Comparison of ENCODE assay signal across 9 mouse cellular contexts in the genomic region with DNA sequence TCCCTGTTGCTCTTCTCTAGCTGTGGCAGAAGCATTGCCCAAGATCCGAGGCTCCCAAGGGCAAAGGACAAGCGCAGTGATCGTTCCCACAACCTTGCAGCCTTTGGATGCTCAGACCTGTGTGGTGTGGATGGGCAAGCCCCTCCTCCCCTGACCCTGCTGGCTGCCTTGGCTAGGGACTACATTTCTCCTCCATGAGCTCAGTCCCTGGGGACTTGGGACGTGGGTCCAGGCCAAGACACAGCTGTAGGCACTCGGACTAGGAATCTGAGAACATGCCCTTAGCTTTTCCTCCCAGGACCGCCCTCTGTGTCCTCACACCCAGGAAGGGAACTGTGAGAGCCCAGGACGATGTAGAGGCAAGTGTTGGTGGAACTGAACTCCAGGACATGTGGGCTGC. TPM values are rescaled to one million over a fixed set of nuclear protein-coding genes. Genes with fewer than 3 reads are reported as not detected.
DNase-seq lines count a peak whose midpoint lies in the region; ATAC-seq and TF ChIP-seq lines count a peak whose summit lies in the region.
"Had no signal": no experiment of that assay in that cellular context is flagged by ENCODE, and none has a peak within 500 bp of the region (broad histone marks: within the 10 kb centered on the region; RNA-seq: fewer than 3 reads in every experiment).

No protein-coding gene starts in this region.

- ATAC-seq in heart, embryonic 12.5 days (ENCODE audit: insufficient number of reproducible peaks, low FRiP score), result no peak
- ATAC-seq in forebrain, embryonic 12.5 days (ENCODE audit: low FRiP score), result no peak
- ATAC-seq in liver, postnatal 0 days, result no peak

- H3K4me3 ChIP-seq in heart, adult 2 months, result no peak overlapping the region
- H3K4me3 ChIP-seq in heart, embryonic 12.5 days, result no peak overlapping the region
- H3K4me3 ChIP-seq in gastrocnemius, adult 2 months, result no peak overlapping the region
- H3K4me3 ChIP-seq in kidney, adult 2 months (ENCODE audit: insufficient read depth, low read depth, low read length), result no peak overlapping the region
- no peak overlapping the region for H3K4me3 ChIP-seq in forebrain, embryonic 12.5 days (replicated peaks)
- no peak overlapping the region for H3K4me3 ChIP-seq in liver, postnatal 0 days (ENCODE audit: low read depth, low read length)
- H3K4me3 ChIP-seq: left cerebral cortex, adult 2 months had no signal

- no peak for TF ChIP-seq CTCF in heart, adult 2 months (IDR thresholded peaks at IDR 0.05)
- TF ChIP-seq CTCF in gastrocnemius, adult 2 months (IDR thresholded peaks at IDR 0.05), result no peak
- no peak for TF ChIP-seq CTCF in kidney, adult 2 months (conservative IDR thresholded peaks at IDR 0.05; ENCODE audit: insufficient read depth, insufficient read length, low read depth, low read length)
- TF ChIP-seq CTCF in liver, postnatal 0 days (IDR thresholded peaks at IDR 0.05; ENCODE audit: low read depth), result no peak

- peak; percentile 81 to 86 for DNase-seq in heart, adult 2 months
- peak; percentile 87 for DNase-seq in gastrocnemius, adult 2 months
- DNase-seq in kidney, adult 2 months, result peak; percentile 81
- peak; percentile 61 for DNase-seq in lung, postnatal 25 days (ENCODE audit: low spot score)
- DNase-seq in thymus, adult 18-20 months, result no peak
- DNase-seq in liver, postnatal 0 days, result no peak

- H3K36me3 ChIP-seq in heart, adult 2 months (ENCODE audit: control insufficient read depth, insufficient read depth, low read length), result no peaks in the 10 kb centered on the region
- no peaks in the 10 kb centered on the region for H3K36me3 ChIP-seq in heart, embryonic 12.5 days
- H3K36me3 ChIP-seq in kidney, adult 2 months (ENCODE audit: control insufficient read depth, insufficient read depth, low read length), result no peaks in the 10 kb centered on the region
- no peaks in the 10 kb centered on the region for H3K36me3 ChIP-seq in forebrain, embryonic 12.5 days (replicated peaks)
- H3K36me3 ChIP-seq in liver, postnatal 0 days (replicated peaks; ENCODE audit: insufficient read depth, low read length), result no peaks in the 10 kb centered on the region

- no peaks in the 10 kb centered on the region for H3K79me2 ChIP-seq in heart, adult 2 months (replicated peaks; ENCODE audit: control insufficient read depth, insufficient read depth, low read length)

- H3K4me1 ChIP-seq in heart, adult 2 months (ENCODE audit: control insufficient read depth, insufficient read depth, low read length), result peaks cover 2% of the 10 kb centered on the region
- H3K4me1 ChIP-seq in heart, embryonic 12.5 days (replicated peaks), result peaks cover 16% of the 10 kb centered on the region
- no peaks in the 10 kb centered on the region for H3K4me1 ChIP-seq in kidney, adult 2 months (ENCODE audit: control insufficient read depth, insufficient read depth, low read length)
- no peaks in the 10 kb centered on the region; the same call in 1 of the 2 replicates for H3K4me1 ChIP-seq in forebrain, embryonic 12.5 days
- H3K4me1 ChIP-seq in liver, postnatal 0 days (ENCODE audit: insufficient read depth), result peaks cover 5% of the 10 kb centered on the region

- H3K27ac ChIP-seq in heart, adult 2 months, result peak overlapping the region; percentile 73
- no peak overlapping the region for H3K27ac ChIP-seq in heart, embryonic 12.5 days (ENCODE audit: poor library complexity, severe bottlenecking)
- H3K27ac ChIP-seq in gastrocnemius, adult 2 months, result peak overlapping the region; percentile 74
- peak overlapping the region; percentile 33; the same call in 1 of the 2 replicates for H3K27ac ChIP-seq in kidney, adult 2 months (ENCODE audit: insufficient read depth, low read depth, low read length)
- no peak overlapping the region for H3K27ac ChIP-seq in forebrain, embryonic 12.5 days
- H3K27ac ChIP-seq in liver, postnatal 0 days (ENCODE audit: low read depth), result no peak overlapping the region
- H3K27ac ChIP-seq: left cerebral cortex, adult 2 months had no signal

- peak; percentile 56; the same call in 1 of the 2 replicates for TF ChIP-seq EP300 in heart, adult 2 months (IDR thresholded peaks at IDR 0.05; ENCODE audit: insufficient read depth, low read depth, low read length)
- no peak for TF ChIP-seq EP300 in liver, postnatal 0 days (IDR thresholded peaks at IDR 0.05; ENCODE audit: low read depth)

- TF ChIP-seq POLR2A in heart, adult 2 months (IDR thresholded peaks at IDR 0.05; ENCODE audit: insufficient read depth, low read depth, low read length), result 0 out of 2 replicates have a peak, but pooled peaks have one; percentile 17
- no peak for TF ChIP-seq POLR2A in kidney, adult 2 months (IDR thresholded peaks at IDR 0.05; ENCODE audit: low read depth, low read length)

- no peak overlapping the region for H3K4me2 ChIP-seq in heart, embryonic 12.5 days
- H3K4me2 ChIP-seq in forebrain, embryonic 12.5 days, result no peak overlapping the region
- no peak overlapping the region for H3K4me2 ChIP-seq in liver, postnatal 0 days (ENCODE audit: low read depth, low read length)

- no peak overlapping the region for H3K9ac ChIP-seq in heart, adult 2 months (ENCODE audit: low read depth, low read length)
- H3K9ac ChIP-seq in heart, embryonic 12.5 days, result no peak overlapping the region
- H3K9ac ChIP-seq in forebrain, embryonic 12.5 days, result no peak overlapping the region
- no peak overlapping the region for H3K9ac ChIP-seq in liver, postnatal 0 days (replicated peaks)

- 51% methylated on average over 7 of the region's 7 CpGs for WGBS in heart, adult 2 months
- WGBS in heart, embryonic 12.5 days, result 61% methylated on average over 7 of the region's 7 CpGs
- 62% methylated on average over 7 of the region's 7 CpGs for WGBS in kidney, adult 2 months
- 72% methylated on average over 7 of the region's 7 CpGs for WGBS in forebrain, embryonic 12.5 days
- 70% methylated on average over 7 of the region's 7 CpGs for WGBS in liver, postnatal 0 days (ENCODE audit: insufficient replicate concordance)

- H3K9me3 ChIP-seq in heart, embryonic 12.5 days (replicated peaks), result no peaks in the 10 kb centered on the region
- no peaks in the 10 kb centered on the region for H3K9me3 ChIP-seq in forebrain, embryonic 12.5 days
- H3K9me3 ChIP-seq in liver, postnatal 0 days (ENCODE audit: low read length), result no peaks in the 10 kb centered on the region

- no peaks in the 10 kb centered on the region for H3K27me3 ChIP-seq in heart, adult 2 months (ENCODE audit: control insufficient read depth, insufficient read depth, low read length)
- H3K27me3 ChIP-seq in heart, embryonic 12.5 days (replicated peaks), result no peaks in the 10 kb centered on the region
- H3K27me3 ChIP-seq in kidney, adult 2 months (replicated peaks; ENCODE audit: control insufficient read depth, insufficient read depth, low read length), result no peaks in the 10 kb centered on the region
- no peaks in the 10 kb centered on the region for H3K27me3 ChIP-seq in forebrain, embryonic 12.5 days
- 0 out of 2 replicates have a peak, but pooled peaks cover 3% of the 10 kb centered on the region for H3K27me3 ChIP-seq in liver, postnatal 0 days (ENCODE audit: insufficient read depth, low read length)

- intact Hi-C loops in heart, adult 2 months (cut with DNase I), result no loop called here
- intact Hi-C loops in gastrocnemius, adult 2 months (cut with DNase I), result no loop called here

RNA-seq across cellular contexts. Expression of a gene that starts 6.5 kb away (rescaled TPM):
- 10 to 100 TPM; 24.2 to 30.6 TPM for total RNA-seq in heart, adult 2 months (2021)
- polyA plus RNA-seq in heart, adult 2 months (2012; rRNA removed), result 22.5 and 32.1 TPM in 2 replicates
- polyA plus RNA-seq in heart, embryonic 12.5 days (2016; fragmentation: Nextera tagmentation; extraction: Ambion mirVana), result 8.0 and 10.6 TPM in 2 replicates
- 10 to 100 TPM; 10.7 to 14.8 TPM for total RNA-seq in gastrocnemius, adult 2 months (2021)
- polyA plus RNA-seq in kidney, adult 2 months (2012; rRNA removed), result 12.0 and 16.9 TPM in 2 replicates
- 21.4 and 24.4 TPM in 2 replicates for polyA plus RNA-seq in forebrain, embryonic 12.5 days (2016; fragmentation: Nextera tagmentation; extraction: Ambion mirVana)
- 0.20 and 0.26 TPM in 2 replicates for polyA plus RNA-seq in liver, postnatal 0 days (2015; fragmentation: Nextera tagmentation; extraction: Ambion mirVana)

RNA-seq across cellular contexts. Expression of a gene that starts 16.2 kb away (rescaled TPM):
- total RNA-seq in heart, adult 2 months (2021), result 1 to 10 TPM; 1.1 to 1.3 TPM
- polyA plus RNA-seq in heart, adult 2 months (2012; rRNA removed), result 2.6 and 2.9 TPM in 2 replicates
- polyA plus RNA-seq in heart, embryonic 12.5 days (2016; fragmentation: Nextera tagmentation; extraction: Ambion mirVana), result 0.09 TPM in 1 of 2 replicates, not detected in the other
- under 1 TPM; 0.25 to 0.61 TPM for total RNA-seq in gastrocnemius, adult 2 months (2021)
- polyA plus RNA-seq in kidney, adult 2 months (2012; rRNA removed), result 1.3 TPM in 2 replicates
- polyA plus RNA-seq in forebrain, embryonic 12.5 days (2016; fragmentation: Nextera tagmentation; extraction: Ambion mirVana), result 0.15 TPM in 1 of 2 replicates, not detected in the other
- polyA plus RNA-seq in liver, postnatal 0 days (2015; fragmentation: Nextera tagmentation; extraction: Ambion mirVana), result not detected in 2 replicates

Comparison
In these comparisons a context has a peak if more than half of its experiments do, and no peak if none do; other contexts are left out.
1. H3K27ac ChIP-seq: peak in heart, adult 2 months (single experiment), gastrocnemius, adult 2 months (single experiment) and kidney, adult 2 months (single experiment); none in heart, embryonic 12.5 days (single experiment), forebrain, embryonic 12.5 days (single experiment) and liver, postnatal 0 days (single experiment).
2. DNase-seq: peak in heart, adult 2 months (2 of 2), gastrocnemius, adult 2 months (single experiment), kidney, adult 2 months (single experiment) and lung, postnatal 25 days (single experiment); none in thymus, adult 18-20 months (0 of 2) and liver, postnatal 0 days (single experiment).